Mouse (Mus musculus) kidney, postnatal 36 days (tissue): Measurements from ENCODE around the gene Fam102a.

Source experiments
- DNase-seq, 2 experiments: peaks; one replicate each; pipeline ENCODE4 v3.0.0; 2021 to 2022; ENCODE audit warnings: mixed read lengths in 2 of 2

The Fam102a gene

DNA sequence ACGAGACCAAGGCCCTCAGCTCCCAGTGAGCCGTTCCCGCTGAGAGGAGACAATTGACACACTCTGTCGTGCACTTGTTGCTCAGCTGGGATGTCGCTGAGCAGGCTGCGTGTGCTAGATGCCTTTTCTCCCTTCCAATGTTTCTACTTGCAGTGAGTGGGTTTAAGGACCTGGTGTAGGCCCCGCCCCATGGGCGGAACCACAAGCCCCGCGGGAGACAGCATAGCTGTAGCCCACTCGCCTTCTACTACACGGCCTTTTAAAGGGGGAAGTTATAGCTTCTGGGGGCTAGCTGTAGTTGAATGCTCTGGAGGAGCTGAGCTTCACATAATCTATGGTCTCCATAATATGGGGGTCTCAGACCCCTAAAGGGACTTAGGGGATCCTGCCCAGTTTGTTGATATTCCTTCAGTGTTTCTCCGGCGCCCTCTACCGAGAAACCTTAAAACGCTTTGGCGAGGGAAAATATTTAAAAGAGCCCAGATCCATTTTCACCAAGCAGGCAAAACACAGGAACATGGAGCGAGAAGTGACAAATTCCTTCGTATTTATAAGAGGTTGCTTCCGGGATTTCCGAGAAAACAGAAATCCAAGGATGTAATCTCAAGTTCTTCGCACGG lies 75.6 kb downstream of the Fam102a start:
- DNase-seq: peak in 1 of 2 experiments; percentile 73

DNA sequence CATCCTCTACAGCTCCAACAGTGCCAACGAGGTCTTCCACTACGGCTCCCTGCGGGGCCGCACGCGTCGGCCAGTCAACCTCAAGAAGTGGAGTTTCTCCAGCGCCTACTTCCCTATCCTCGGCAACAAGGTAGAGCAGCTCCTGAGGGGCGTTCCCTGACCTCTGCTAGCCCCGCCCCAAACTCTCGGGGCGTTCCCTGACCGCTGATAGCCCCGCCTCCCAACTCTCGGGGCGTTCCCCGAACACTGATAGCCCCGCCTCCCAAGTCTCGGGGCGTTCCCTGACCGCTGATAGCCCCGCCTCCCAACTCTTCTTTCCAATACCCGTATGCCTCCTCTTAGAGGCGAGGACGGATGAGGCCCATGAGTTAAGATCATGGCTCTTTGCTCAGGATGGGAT lies 77.1 kb downstream of the Fam102a start:
- DNase-seq: no peak

DNA sequence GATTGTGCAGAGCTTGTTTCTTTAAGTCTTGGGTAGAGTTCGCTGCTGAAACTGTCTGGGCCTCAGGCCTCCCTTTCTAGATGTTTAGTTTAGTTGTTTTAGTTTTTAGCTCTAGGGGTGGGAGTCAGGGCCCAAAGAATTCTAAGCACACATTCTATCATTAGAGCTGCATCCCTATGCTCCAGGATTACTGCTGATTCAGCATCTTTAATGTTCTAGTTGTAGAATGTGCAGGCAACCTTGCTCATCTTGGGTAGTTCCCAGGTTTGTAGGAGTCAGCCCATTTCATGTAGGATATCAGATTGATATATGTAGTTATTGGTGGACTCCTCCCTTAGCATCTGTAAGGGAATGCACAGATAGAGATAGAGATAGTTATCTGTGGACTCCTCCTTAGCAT lies 82.0 kb downstream of the Fam102a start:
- no peak for DNase-seq

DNA sequence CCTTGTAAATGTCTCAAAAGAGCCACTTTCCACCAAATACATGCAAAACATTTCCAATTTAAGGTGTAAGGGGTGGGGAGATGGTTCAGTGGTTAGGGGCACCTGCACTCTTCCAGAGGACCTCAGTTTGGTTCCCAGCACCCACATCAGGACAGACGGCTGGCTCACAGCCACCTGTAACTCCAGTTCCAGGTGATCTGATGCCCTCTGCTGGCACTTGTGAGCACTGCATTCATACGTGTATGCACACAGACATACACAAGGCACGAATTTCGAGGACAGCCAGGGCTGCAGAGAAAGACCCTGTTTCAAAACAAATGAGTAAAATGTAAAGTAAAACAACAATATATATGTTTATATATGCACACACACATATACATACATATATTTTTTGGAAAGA lies 82.5 kb downstream of the Fam102a start:
- peak in 1 of 2 experiments; percentile 48 for DNase-seq

DNA sequence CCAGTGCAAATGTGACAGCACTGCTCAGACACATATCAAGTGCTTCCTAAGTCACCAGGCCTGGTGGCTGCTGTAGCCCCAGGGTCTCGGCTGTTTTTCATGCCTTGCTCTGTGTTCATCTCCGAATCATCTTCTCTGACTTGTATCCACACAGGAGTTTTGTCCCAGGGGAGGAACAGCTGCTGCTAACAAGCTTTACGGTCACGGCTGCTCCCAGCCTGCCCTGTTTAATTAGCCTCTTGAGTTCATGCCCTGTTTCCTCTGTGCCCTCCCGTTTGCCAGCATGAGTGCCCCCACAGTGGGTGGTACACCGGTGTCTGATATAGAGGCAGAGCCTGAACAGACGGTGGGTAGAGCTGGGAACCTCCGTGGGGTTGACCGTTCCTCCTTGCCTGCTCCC lies 82.9 kb downstream of the Fam102a start:
- DNase-seq: no peak
